Mouse (Mus musculus): Measurements from ENCODE around the gene Tbc1d2.

GRCm38 (mm10) chr4:46562841-46563240 lies 87.2 kb downstream of the Tbc1d2 start:
- no peak for TF ChIP-seq CTCF (IDR thresholded peaks at IDR 0.05; ENCODE audit: low read depth)
- TF ChIP-seq EP300 (IDR thresholded peaks at IDR 0.05; ENCODE audit: low read depth) = no peak
